Mouse (Mus musculus) cortical plate, adult 2 months (tissue): ENCODE data around the gene Mmp20. TPM values are rescaled to one million over a fixed set of nuclear protein-coding genes. Genes with fewer than 3 reads are reported as not detected.
A peak's percentile ranks its signal among the peaks of the same experiment; 100 is the strongest.

Source experiments
- H3K27ac ChIP-seq: fragments of 200-500 bp; 2 replicates; pipeline ENCODE4 v1.5.1; 2012; ENCODE audit warnings: low read length, control low read depth, inconsistent platforms; ENCODE audit not compliant: insufficient read depth
- H3K4me1 ChIP-seq: fragments of 200-500 bp; 2 replicates; pipeline ENCODE4 v1.6.1; 2011; ENCODE audit warnings: low read length; ENCODE audit not compliant: control insufficient read depth, insufficient read depth
- H3K4me3 ChIP-seq: fragments of 200-500 bp; 2 replicates; pipeline ENCODE4 v1.5.1; 2011; ENCODE audit warnings: mild to moderate bottlenecking, low read length, control low read depth; ENCODE audit not compliant: insufficient read depth
- CTCF ChIP-seq: fragments of 200-500 bp; IDR thresholded peaks from 2 replicates; pipeline ENCODE4 v1.5.1; 2011; ENCODE audit warnings: mild to moderate bottlenecking, control low read depth, low read length; ENCODE audit not compliant: insufficient read depth; ENCODE audit errors: extremely low read depth
- POLR2A ChIP-seq: fragments of 200-500 bp; IDR thresholded peaks from 2 replicates; pipeline ENCODE4 v1.6.1; 2011; ENCODE audit warnings: mild to moderate bottlenecking, low read length, control low read depth; ENCODE audit not compliant: insufficient read depth; ENCODE audit errors: extremely low read depth
- polyA plus RNA-seq: library from polyadenylated mRNA; depleted of rRNA; stranded (reverse); fragments of >200 nt; gene quantifications from 2 replicates; pipeline ENCODE4 v1.2.3, GENCODE M21; 2012

The Mmp20 gene
- polyA plus RNA-seq, 1 experiment, result not detected

DNA sequence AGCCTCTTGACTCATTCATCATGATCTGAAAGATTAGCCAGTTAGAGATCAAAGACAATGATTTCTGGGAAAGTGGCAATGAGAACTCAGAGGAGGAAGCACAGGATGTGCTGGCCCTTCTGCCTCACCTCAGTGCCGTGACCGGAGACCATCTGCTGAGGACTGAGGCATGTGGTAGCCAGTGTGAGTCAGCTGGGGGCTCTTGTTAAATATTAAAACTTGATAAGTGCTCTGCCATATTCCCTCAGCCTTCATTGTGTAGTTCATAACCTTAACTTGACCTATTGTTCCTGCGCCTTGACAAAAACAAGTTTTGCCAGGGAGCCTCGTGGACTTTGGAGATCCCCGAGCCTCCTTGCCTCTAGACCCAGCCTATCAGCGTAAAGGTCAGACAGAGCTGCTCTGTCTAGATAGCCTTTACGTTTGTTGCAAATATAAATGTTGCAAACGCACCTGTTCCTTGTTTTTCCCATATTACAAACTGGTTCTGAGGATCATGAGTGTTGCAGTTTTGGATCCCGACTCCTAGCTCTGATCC is 54.1 kb downstream of the Mmp20 start:
- no peaks in the 10 kb centered on the region for H3K4me1 ChIP-seq
- no peak overlapping the region for H3K27ac ChIP-seq
- H3K4me3 ChIP-seq, result no peak overlapping the region
- TF ChIP-seq CTCF, result no peak
- no peak for TF ChIP-seq POLR2A

DNA sequence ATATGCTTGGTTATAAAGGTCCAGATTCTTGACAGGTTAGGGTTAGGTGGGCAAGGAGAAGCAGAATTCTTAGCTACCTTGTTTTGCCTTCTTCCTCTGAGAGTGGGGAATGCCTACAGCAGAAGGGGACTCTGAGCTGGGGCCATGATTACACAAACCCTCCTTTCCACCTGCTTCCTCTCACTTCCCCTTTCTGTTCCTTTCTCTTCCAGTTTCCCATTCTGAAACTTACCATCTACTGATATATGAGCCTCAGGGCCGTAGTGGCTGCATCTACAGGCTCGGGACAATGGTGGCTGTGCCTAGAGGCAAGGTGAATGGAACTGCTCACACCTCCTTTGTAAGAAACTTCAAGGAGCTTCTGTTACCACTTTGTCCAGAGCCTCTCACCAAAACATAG is 58.0 kb downstream of the Mmp20 start:
- Histone ChIP-seq H3K27ac (no peak overlapping the region), H3K4me1 (no peaks in the 10 kb centered on the region), H3K4me3 (no peak overlapping the region)
- TF ChIP-seq POLR2A (no peak), CTCF (no peak)

- H3K27ac ChIP-seq, result no peak overlapping the region
- H3K4me3 ChIP-seq, result no peak overlapping the region
- no peak for TF ChIP-seq CTCF
- no peak for TF ChIP-seq POLR2A
- H3K4me1 ChIP-seq, result no peaks in the 10 kb centered on the region
These were observed 61.8 kb downstream of the Mmp20 start for GRCm38 (mm10) chr9:7689799-7690198.

DNA sequence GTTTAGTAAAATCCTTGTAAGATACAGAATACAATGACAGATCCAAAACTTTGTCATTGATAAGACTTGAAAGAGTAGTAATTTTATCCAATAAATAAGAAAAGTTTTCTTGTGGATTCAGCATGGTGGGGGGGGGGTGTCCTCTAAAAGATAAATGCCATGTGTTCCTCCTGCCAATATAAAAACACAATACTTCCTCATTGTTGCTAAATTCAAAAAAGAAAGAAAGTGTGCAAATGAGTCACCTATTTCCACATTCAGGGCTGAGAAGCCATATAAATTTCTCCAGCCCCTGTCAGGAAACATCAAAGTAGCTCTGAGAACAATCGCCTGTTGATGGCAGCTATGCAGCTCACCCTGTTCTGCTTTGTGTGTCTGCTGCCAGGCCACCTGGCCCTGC is 63.8 kb downstream of the Mmp20 start, which contains the start of gene Mmp7:
Gene Mmp7, plus strand, starts transcription at position 301 of the 400 bp plus-strand sequence.
- TF ChIP-seq POLR2A (no peak), CTCF (no peak)
- Histone ChIP-seq H3K27ac (no peak within 1 kb of the TSS), H3K4me1 (no peaks in the 10 kb centered on the region), H3K4me3 (no peak within 1 kb of the TSS)

GRCm38 (mm10) chr9:7693961-7694360 is 65.9 kb downstream of the Mmp20 start:
- Histone ChIP-seq H3K4me3 (no peak overlapping the region), H3K27ac (no peak overlapping the region), H3K4me1 (no peaks in the 10 kb centered on the region)
- TF ChIP-seq CTCF, result no peak
- TF ChIP-seq POLR2A, result no peak

- TF ChIP-seq POLR2A (no peak), CTCF (no peak)
- Histone ChIP-seq H3K27ac (no peak overlapping the region), H3K4me1 (no peaks in the 10 kb centered on the region), H3K4me3 (no peak overlapping the region)
These were observed 67.6 kb downstream of the Mmp20 start for GRCm38 (mm10) chr9:7695646-7696045.

- TF ChIP-seq CTCF (no peak), POLR2A (no peak)
- no peaks in the 10 kb centered on the region for H3K4me1 ChIP-seq
- no peak overlapping the region for H3K27ac ChIP-seq
- no peak overlapping the region for H3K4me3 ChIP-seq
These were observed 80.7 kb downstream of the Mmp20 start for GRCm38 (mm10) chr9:7708698-7709097.

DNA sequence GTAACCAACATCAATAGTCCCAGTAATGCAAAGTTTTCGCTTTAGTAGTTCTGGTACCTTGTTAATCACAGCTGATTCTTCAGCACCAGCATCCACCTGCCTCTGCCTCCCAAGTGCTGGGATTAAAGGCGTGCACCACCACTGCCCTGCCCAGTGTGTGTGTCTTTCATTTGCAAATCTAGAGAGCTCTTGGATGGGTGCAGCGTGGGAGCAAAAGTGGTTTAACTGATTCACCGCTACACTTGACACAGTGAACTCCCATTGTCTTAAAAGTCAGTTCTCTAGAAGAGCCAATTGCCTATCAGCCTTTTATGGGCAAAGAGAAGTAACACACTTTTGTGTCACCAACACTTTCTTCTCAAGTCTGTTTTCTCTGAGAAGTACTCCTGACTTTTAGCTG is 83.2 kb downstream of the Mmp20 start:
- TF ChIP-seq POLR2A (no peak), CTCF (no peak)
- no peak overlapping the region for H3K4me3 ChIP-seq
- no peaks in the 10 kb centered on the region for H3K4me1 ChIP-seq
- no peak overlapping the region for H3K27ac ChIP-seq

- TF ChIP-seq CTCF (peak; percentile 9; the same call in 1 of the 2 replicates), POLR2A (no peak)
- Histone ChIP-seq H3K4me3 (no peak overlapping the region), H3K27ac (no peak overlapping the region), H3K4me1 (no peaks in the 10 kb centered on the region)
These were observed 86.3 kb downstream of the Mmp20 start for GRCm38 (mm10) chr9:7714062-7714907.

- H3K4me3 ChIP-seq, result no peak overlapping the region
- no peaks in the 10 kb centered on the region for H3K4me1 ChIP-seq
- TF ChIP-seq CTCF, result no peak
- no peak for TF ChIP-seq POLR2A
- no peak overlapping the region for H3K27ac ChIP-seq
These were observed 86.8 kb downstream of the Mmp20 start for GRCm38 (mm10) chr9:7714908-7715175.
